In the genomic region with DNA sequence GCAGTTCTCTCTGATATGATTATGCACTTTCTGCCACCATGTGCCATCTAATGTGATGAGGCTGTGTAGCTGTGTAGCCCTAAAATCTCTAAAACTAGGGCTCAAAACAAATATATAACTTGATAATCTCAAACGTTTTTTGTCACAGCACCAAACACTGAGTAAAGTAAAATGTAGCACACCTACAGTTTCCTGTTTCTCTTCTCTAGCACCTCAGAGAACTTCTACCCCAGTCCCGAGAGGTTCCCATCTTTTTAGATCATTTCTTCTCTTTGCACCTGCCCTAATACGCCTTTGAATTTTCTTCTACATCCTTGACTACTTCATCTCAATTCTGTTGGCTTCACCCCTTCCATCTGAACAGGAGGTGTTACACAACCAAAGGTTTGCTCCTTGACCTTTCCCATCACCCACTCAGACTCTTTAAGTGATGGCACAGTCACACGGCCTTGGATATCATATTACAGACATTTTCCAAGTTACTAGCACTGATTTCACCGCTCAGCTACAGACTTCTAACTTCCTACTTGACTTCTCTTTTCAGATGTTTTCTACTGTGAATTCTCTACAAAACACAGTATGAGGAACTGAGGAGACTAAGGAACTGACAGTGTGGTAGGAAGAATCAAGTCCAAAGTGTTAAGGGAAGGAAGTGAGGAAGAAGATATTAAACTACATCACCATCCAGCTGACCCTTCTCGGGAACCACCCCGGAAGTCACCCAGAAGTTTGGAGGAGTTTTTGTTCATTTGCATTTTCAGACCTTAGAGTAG, we compare ENCODE assay signal across 15 mouse cellular contexts.
A peak's percentile ranks its signal among the peaks of the same experiment; 100 is the strongest.
DNase-seq lines count a peak whose midpoint lies in the region; ATAC-seq and TF ChIP-seq lines count a peak whose summit lies in the region.
"Had no signal": no experiment of that assay in that cellular context is flagged by ENCODE, and none has a peak within 500 bp of the region (broad histone marks: within the 10 kb centered on the region; RNA-seq: fewer than 3 reads in every experiment).

No protein-coding gene starts in this region.

- DNase-seq in adrenal gland, postnatal 14 days, result peak; percentile 30
- DNase-seq in adrenal gland, postnatal 4 days (ENCODE audit: low spot score in 2 of 2), result no peak
- DNase-seq in 416B (ENCODE audit: low read depth), result peak; percentile 35
- DNase-seq in cerebellum, postnatal 36 days, result no peak
- DNase-seq in cerebellum, adult 18-20 months, result no peak
- DNase-seq: forebrain, postnatal 0 days; gastrocnemius, postnatal 14 days; kidney, adult 9 months; right cerebral cortex, adult 18-20 months; thymus, adult 2 months had no signal

- H3K4me3 ChIP-seq in bone marrow, adult 2 months (replicated peaks; ENCODE audit: control insufficient read depth, low read depth, low read length), result no peak overlapping the region
- H3K4me3 ChIP-seq: hindbrain, embryonic 15.5 days; midbrain, embryonic 13.5 days had no signal

- H3K27ac ChIP-seq in bone marrow, adult 2 months (ENCODE audit: control insufficient read depth, insufficient read depth, low read depth, low read length, poor library complexity), result peak overlapping the region; percentile 65; the same call in 1 of the 2 replicates
- H3K27ac ChIP-seq: hindbrain, embryonic 15.5 days; midbrain, embryonic 13.5 days had no signal

- WGBS in bone marrow, adult 2 months, result 27% methylated on average over 7 of the region's 7 CpGs

- H3K4me1 ChIP-seq in bone marrow, adult 2 months (ENCODE audit: control insufficient read depth, insufficient read depth, low read length), result peaks cover 1% of the 10 kb centered on the region
- H3K4me1 ChIP-seq: hindbrain, embryonic 15.5 days; midbrain, embryonic 13.5 days had no signal

- TF ChIP-seq POLR2A in bone marrow, adult 2 months (IDR thresholded peaks at IDR 0.05; ENCODE audit: borderline replicate concordance, control insufficient read depth, low read depth, low read length), result no peak

- ATAC-seq in megakaryocyte progenitor cell, adult 5-6 weeks (replicated peaks; ENCODE audit: poor library complexity), result peak; percentile 66
- ATAC-seq in erythroid progenitor cell, adult 5-6 weeks (replicated peaks; ENCODE audit: low FRiP score, poor library complexity, severe bottlenecking), result no peak
- ATAC-seq: forebrain, postnatal 0 days; midbrain, embryonic 13.5 days had no signal

- TF ChIP-seq CTCF in bone marrow, adult 2 months (IDR thresholded peaks at IDR 0.05; ENCODE audit: control insufficient read depth, insufficient read depth, low read length), result no peak

Comparison
In these comparisons a context has a peak if more than half of its experiments do, and no peak if none do; other contexts are left out.
1. DNase-seq: peak in adrenal gland, postnatal 14 days (single experiment) and 416B (single experiment); none in adrenal gland, postnatal 4 days (0 of 2), cerebellum, postnatal 36 days (0 of 2) and cerebellum, adult 18-20 months (0 of 2).